Comparison of ENCODE assay signal across 9 mouse cellular contexts in the genomic region with DNA sequence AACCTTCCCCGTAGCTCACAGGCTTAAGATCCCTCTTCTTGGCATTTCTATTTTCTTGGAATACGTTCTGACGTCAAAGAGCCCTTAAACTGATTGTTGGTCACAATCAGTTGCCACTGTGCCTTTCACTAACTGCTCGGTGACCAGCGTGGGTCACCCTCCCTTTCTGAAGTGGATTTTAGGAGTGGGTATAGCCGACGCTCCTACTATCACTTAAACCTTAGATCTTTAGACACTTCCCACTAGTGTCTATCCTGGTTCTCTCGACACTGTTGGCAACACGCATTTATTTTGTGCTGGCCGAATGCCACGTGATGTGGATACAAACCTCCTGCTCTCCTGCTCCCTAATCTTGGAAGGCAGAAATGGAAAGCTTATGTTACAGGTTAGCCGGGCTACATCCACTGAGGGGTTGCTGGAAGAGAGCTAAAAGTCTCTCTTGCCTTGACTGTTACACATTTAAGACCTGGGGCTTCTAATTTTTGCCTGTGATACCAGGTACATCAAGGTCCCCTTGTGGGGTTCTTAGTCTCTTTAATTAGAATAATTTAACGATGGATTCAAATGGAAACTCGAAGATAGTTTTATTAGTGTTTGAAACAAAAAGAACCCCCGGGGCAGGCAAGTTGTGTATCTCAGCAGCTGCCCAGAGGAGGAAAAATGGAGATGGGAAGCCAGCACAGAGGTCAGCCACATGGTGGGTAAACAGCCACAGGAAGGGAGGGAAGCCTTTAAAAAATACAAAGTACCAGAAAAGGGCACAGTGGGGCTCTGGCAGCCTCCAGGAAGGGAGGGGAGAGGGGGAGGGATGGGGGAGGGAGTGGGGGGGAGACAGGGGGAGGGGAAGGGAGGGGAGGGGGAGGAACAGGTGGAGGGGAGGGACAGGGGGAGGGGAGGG. TPM values are rescaled to one million over a fixed set of nuclear protein-coding genes. Genes with fewer than 3 reads are reported as not detected.
A peak's percentile ranks its signal among the peaks of the same experiment; 100 is the strongest.
DNase-seq lines count a peak whose midpoint lies in the region; ATAC-seq lines count a peak whose summit lies in the region.
"Had no signal": no experiment of that assay in that cellular context is flagged by ENCODE, and none has a peak within 500 bp of the region (broad histone marks: within the 10 kb centered on the region; RNA-seq: fewer than 3 reads in every experiment).

No protein-coding gene starts in this region.

- no peak overlapping the region for H3K9ac ChIP-seq in embryonic facial prominence, embryonic 13.5 days

- peaks cover 36% of the 10 kb centered on the region for H3K4me1 ChIP-seq in embryonic facial prominence, embryonic 13.5 days

- peak; percentile 6 for DNase-seq in adrenal gland, postnatal 10 days
- DNase-seq in adrenal gland, postnatal 4 days (ENCODE audit: low spot score in 2 of 2) = no peak
- DNase-seq in kidney, postnatal 4 days = peak; percentile 23 to 30
- no peak for DNase-seq in kidney, adult 11 months
- peak; percentile 15 to 22 for DNase-seq in lung, adult 18-20 months
- DNase-seq in retina, embryonic 14.5 days (ENCODE audit: low spot score) = no peak
- DNase-seq in right cerebral cortex, postnatal 25 days = no peak

- no peak overlapping the region for H3K4me3 ChIP-seq in embryonic facial prominence, embryonic 13.5 days

- WGBS in embryonic facial prominence, embryonic 13.5 days = 53% methylated on average over 15 of the region's 15 CpGs

- H3K36me3 ChIP-seq in embryonic facial prominence, embryonic 13.5 days = no peaks in the 10 kb centered on the region

- H3K27ac ChIP-seq in embryonic facial prominence, embryonic 13.5 days = peak overlapping the region; percentile 80

- no peaks in the 10 kb centered on the region for H3K27me3 ChIP-seq in embryonic facial prominence, embryonic 13.5 days

- no peak for ATAC-seq in embryonic facial prominence, embryonic 13.5 days (ENCODE audit: insufficient number of reproducible peaks, insufficient read depth, low FRiP score, low TSS enrichment, low read depth)

- no peaks in the 10 kb centered on the region for H3K9me3 ChIP-seq in embryonic facial prominence, embryonic 13.5 days

- H3K4me2 ChIP-seq in embryonic facial prominence, embryonic 13.5 days = no peak overlapping the region

RNA-seq across cellular contexts. Expression of a gene that starts 13.2 kb away (rescaled TPM):
- 1 to 10 TPM; 1.7 to 3.6 TPM for total RNA-seq in adrenal gland, postnatal 10 days (2021)
- not detected for total RNA-seq in adrenal gland, postnatal 4 days (2021)
- 15.9 and 21.6 TPM in 2 replicates for polyA plus RNA-seq in embryonic facial prominence, embryonic 13.5 days (2015; fragmentation: Nextera tagmentation; extraction: Ambion mirVana)
- polyA plus RNA-seq: liver, embryonic 16.5 days had no signal

Comparison
In these comparisons a context has a peak if more than half of its experiments do, and no peak if none do; other contexts are left out.
1. DNase-seq: peak in adrenal gland, postnatal 10 days (single experiment), kidney, postnatal 4 days (2 of 2) and lung, adult 18-20 months (2 of 2); none in adrenal gland, postnatal 4 days (0 of 2), kidney, adult 11 months (single experiment), retina, embryonic 14.5 days (single experiment) and right cerebral cortex, postnatal 25 days (single experiment).